ENCODE assay signal across 27 mouse cellular contexts in the genomic region with DNA sequence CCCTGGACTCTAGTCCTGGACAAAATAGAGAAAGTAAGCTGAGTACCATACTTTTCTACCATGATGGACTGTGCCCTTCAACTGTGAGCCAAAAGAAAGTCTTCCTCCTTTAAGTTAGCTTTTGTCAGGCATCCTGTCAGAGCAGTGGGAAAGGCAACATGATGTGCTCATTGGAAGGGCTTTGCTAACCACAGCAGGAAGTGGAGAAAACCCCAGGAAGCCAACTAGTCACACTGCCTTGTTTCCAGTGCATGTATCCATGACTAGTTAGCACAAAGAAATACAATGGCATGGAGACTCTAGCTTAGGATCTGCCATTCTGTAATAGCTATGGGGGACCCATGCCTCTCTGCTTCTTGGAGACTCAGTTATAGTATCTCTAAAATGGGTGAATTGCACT.
"Had no signal": no experiment of that assay in that cellular context is flagged by ENCODE, and none has a peak within 500 bp of the region (broad histone marks: within the 10 kb centered on the region; RNA-seq: fewer than 3 reads in every experiment).

No protein-coding gene starts in this region.

- H3K27me3 ChIP-seq: heart, embryonic 13.5 days; heart, embryonic 15.5 days; hindbrain, embryonic 12.5 days; kidney, embryonic 15.5 days; limb, embryonic 13.5 days; limb, embryonic 15.5 days; liver, embryonic 12.5 days had no signal

- H3K27ac ChIP-seq: gastrocnemius, adult 2 months; heart, adult 2 months; heart, embryonic 13.5 days; heart, embryonic 15.5 days; hindbrain, embryonic 10.5 days; hindbrain, embryonic 12.5 days; hindbrain, embryonic 14.5 days; kidney, embryonic 15.5 days; kidney, postnatal 0 days; limb, embryonic 13.5 days; limb, embryonic 15.5 days; liver, embryonic 12.5 days had no signal

- H3K36me3 ChIP-seq: heart, embryonic 13.5 days; heart, embryonic 15.5 days; hindbrain, embryonic 10.5 days; hindbrain, embryonic 12.5 days; kidney, embryonic 15.5 days; limb, embryonic 13.5 days; limb, embryonic 15.5 days; liver, embryonic 12.5 days had no signal

- H3K4me1 ChIP-seq: hindbrain, embryonic 12.5 days; liver, embryonic 12.5 days had no signal

- DNase-seq: gastrocnemius, adult 2 months; gastrocnemius, postnatal 10 days; gastrocnemius, postnatal 25 days; heart, adult 2 months; heart, postnatal 14 days; heart, postnatal 36 days; kidney, adult 11 months; kidney, adult 2 months; kidney, adult 9 months; kidney, postnatal 14 days; kidney, postnatal 36 days; layer of hippocampus, adult 9-11 months; layer of hippocampus, postnatal 36 days; left cerebral cortex, postnatal 4 days had no signal

- H3K4me3 ChIP-seq: gastrocnemius, adult 2 months; heart, adult 2 months; heart, embryonic 13.5 days; heart, embryonic 15.5 days; hindbrain, embryonic 10.5 days; hindbrain, embryonic 12.5 days; kidney, embryonic 15.5 days; limb, embryonic 13.5 days; limb, embryonic 15.5 days; liver, embryonic 12.5 days had no signal

- H3K9ac ChIP-seq: heart, embryonic 13.5 days; heart, embryonic 15.5 days; hindbrain, embryonic 12.5 days; hindbrain, embryonic 14.5 days; kidney, embryonic 15.5 days; limb, embryonic 13.5 days; limb, embryonic 15.5 days; liver, embryonic 12.5 days had no signal

- ATAC-seq: hindbrain, embryonic 16.5 days; intestine, embryonic 16.5 days; liver, embryonic 12.5 days had no signal

- H3K4me2 ChIP-seq: heart, embryonic 11.5 days; heart, embryonic 13.5 days; heart, embryonic 15.5 days; hindbrain, embryonic 12.5 days; hindbrain, embryonic 14.5 days; kidney, embryonic 15.5 days; limb, embryonic 13.5 days; limb, embryonic 15.5 days; liver, embryonic 12.5 days had no signal

- H3K9me3 ChIP-seq: heart, embryonic 13.5 days; heart, embryonic 15.5 days; hindbrain, embryonic 10.5 days; hindbrain, embryonic 12.5 days; kidney, embryonic 15.5 days; limb, embryonic 15.5 days; liver, embryonic 12.5 days had no signal
